Mouse (Mus musculus) bone marrow, adult 2 months (tissue): ENCODE data around the gene Supt5.

Experiments used
- CTCF ChIP-seq: fragments of 200-500 bp; IDR thresholded peaks from 2 replicates; pipeline ENCODE4 v1.5.1; 2011; ENCODE audit warnings: low read length, control low read depth; ENCODE audit not compliant: control insufficient read depth, insufficient read depth
- POLR2A ChIP-seq: fragments of 200-500 bp; IDR thresholded peaks from 2 replicates; pipeline ENCODE4 v1.6.1; 2011; ENCODE audit warnings: low read depth, mild to moderate bottlenecking, control low read depth, low read length, borderline replicate concordance; ENCODE audit not compliant: control insufficient read depth

GRCm38 (mm10) chr7:28268576-28268975 is 70.0 kb downstream of the Supt5 start:
- TF ChIP-seq POLR2A (no peak), CTCF (no peak)
